Mouse (Mus musculus) limb, embryonic 12.5 days (tissue): Measurements from ENCODE around the gene Gm17402. TPM values are rescaled to one million over a fixed set of nuclear protein-coding genes. Genes with fewer than 3 reads are reported as not detected.

Source experiments
- ATAC-seq: fragments of 200-750 bp; cut with Nextera tagmentation; 2 replicates; pipeline ENCODE4 v1.8.0; 2017; ENCODE audit warnings: low read depth, moderate TSS enrichment; ENCODE audit not compliant: insufficient number of reproducible peaks, insufficient read depth, low FRiP score, low TSS enrichment
- H3K27ac ChIP-seq: fragments of 300-500 bp; sonication (generic); 2 replicates; pipeline ENCODE4 v1.5.1; 2016; ENCODE audit warnings: mild to moderate bottlenecking, moderate library complexity
- H3K27me3 ChIP-seq: fragments of 300-500 bp; sonication (generic); 2 replicates; pipeline ENCODE4 v1.6.1; 2016; ENCODE audit warnings: mild to moderate bottlenecking, moderate library complexity
- H3K36me3 ChIP-seq: fragments of 300-500 bp; sonication (generic); 2 replicates; pipeline ENCODE4 v1.6.1; 2016; ENCODE audit warnings: mild to moderate bottlenecking, moderate library complexity
- H3K4me1 ChIP-seq: fragments of 300-500 bp; sonication (generic); replicated peaks from 2 replicates; pipeline ENCODE4 v1.6.1; 2016
- H3K4me2 ChIP-seq: fragments of 300-500 bp; sonication (generic); 2 replicates; pipeline ENCODE4 v1.6.1; 2016; ENCODE audit warnings: mild to moderate bottlenecking, moderate library complexity
- H3K4me3 ChIP-seq: fragments of 300-500 bp; sonication (generic); replicated peaks from 2 replicates; pipeline ENCODE4 v1.5.1; 2016; ENCODE audit warnings: mild to moderate bottlenecking
- H3K9ac ChIP-seq: fragments of 300-500 bp; sonication (generic); replicated peaks from 2 replicates; pipeline ENCODE4 v1.6.1; 2016; ENCODE audit warnings: mild to moderate bottlenecking, moderate library complexity
- H3K9me3 ChIP-seq: fragments of 300-500 bp; sonication (generic); 2 replicates; pipeline ENCODE4 v1.6.1; 2016; ENCODE audit warnings: mild to moderate bottlenecking, moderate library complexity
- WGBS: fragments of 180-500 bp; shearing (Covaris S2); methylation state at CpG from one replicate; pipeline ENCODE4 v1.1.7; 2016; 5-methylcytosine and 5-hydroxymethylcytosine counted together
- polyA plus RNA-seq: library from polyadenylated mRNA; unstranded; fragments of >200 nt; fragmentation: Nextera tagmentation; extraction: Ambion mirVana; gene quantifications from 2 replicates; pipeline ENCODE4 v1.2.1, GENCODE M21; 2016

The Gm17402 gene
- polyA plus RNA-seq, 1 experiment from 2014 or later, result not detected

DNA sequence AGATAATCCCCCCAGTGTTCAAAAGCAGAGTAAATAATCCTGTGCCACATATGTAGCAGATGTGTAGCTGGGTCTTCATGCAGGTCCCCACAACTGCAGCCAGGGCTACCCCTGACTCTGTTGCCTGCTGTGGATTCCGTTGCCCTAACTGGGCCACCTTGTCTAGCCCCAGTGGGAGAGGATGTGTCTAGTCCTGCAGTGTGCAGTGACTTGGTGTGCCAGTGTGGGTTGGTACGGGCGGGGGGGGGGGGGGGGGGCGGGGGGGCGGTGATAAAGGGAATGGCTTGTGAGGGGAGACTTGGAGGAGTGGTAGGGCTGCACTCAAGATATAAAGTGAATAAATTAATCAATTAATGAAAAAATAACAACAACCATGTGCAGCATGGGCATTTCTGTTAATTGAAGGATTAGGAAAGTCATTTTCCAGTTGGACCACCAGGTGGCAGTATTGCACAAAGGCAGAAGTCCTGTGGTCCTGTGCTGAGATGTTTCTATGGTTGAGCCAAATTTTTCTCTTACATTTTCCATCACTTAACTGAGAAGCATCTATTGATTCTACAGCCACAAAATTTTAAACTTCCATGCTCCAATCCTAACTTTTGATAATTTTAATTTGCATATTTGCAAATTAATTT lies 22.7 kb downstream of the Gm17402 start:
- WGBS, result 36% methylated on average over 3 of the region's 5 CpGs
- peak; percentile 63 for ATAC-seq

DNA sequence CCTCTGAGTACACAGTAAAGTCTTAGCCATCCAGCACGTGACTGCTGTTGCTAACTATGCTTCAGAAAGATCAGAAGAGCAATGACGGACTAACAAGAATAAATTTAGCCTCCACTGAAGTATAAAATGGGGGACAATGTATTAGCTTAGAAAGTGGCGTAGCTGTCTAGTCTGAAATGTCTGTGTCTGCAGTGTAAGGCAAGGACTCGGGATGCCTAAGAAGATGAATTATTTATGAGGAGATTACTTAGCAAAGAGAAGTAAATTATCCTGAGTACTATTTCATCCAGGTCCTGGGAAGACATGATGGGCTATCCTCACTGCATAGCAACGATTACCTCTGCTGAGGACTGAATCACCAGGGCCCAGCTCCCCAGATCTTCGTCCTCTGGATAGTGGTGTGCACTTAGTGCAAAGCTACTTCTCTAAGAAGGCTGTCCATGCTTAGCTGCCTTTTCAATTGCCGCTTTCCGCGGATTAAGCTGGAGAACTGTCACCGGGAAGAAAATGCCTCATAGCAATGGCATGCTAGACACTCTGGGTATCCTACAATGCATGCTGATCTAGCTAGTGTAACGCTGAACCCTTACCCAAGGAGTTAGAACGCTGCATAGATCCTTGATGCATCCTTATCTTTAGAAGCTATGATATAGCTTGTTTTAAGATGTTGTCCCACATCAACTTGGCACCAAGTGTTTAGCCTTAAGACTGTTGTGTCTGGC lies 23.4 kb downstream of the Gm17402 start:
- H3K36me3 ChIP-seq, result no peaks in the 10 kb centered on the region
- WGBS, result 80% methylated on average over 12 of the region's 12 CpGs
- no peaks in the 10 kb centered on the region for H3K27me3 ChIP-seq

More for the DNA sequence above, 22.7 kb downstream of the Gm17402 start:
- H3K4me3 ChIP-seq, result no peak overlapping the region
- H3K9ac ChIP-seq, result no peak overlapping the region
- H3K4me1 ChIP-seq, result no peaks in the 10 kb centered on the region
- no peak overlapping the region for H3K27ac ChIP-seq
- H3K27me3 ChIP-seq, result no peaks in the 10 kb centered on the region
- H3K36me3 ChIP-seq, result no peaks in the 10 kb centered on the region
- no peaks in the 10 kb centered on the region for H3K9me3 ChIP-seq
- no peak overlapping the region for H3K4me2 ChIP-seq

DNA sequence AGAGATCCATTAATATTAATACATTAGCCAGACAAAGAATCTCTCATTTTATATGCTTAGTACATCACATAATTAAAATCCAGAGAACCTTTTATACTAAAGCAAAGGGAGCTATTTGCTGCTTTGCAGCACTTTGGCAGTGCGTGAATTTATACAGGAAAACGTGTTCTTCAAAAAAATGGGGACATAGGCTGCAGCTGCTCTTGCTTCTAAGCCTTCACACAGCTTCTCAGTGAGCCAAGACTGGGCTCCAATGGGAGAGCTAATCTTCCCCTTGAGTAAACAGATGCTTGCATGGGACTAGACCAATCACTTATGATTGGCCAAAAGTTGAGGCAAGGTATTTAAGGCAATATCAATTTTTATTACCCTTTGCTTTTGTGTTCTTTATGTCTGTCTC lies 28.3 kb downstream of the Gm17402 start:
- no peak for ATAC-seq
- no peaks in the 10 kb centered on the region for H3K36me3 ChIP-seq
- no peak overlapping the region for H3K4me2 ChIP-seq
- no peaks in the 10 kb centered on the region for H3K27me3 ChIP-seq
- 53% methylated on average over 2 of the region's 2 CpGs for WGBS
- H3K4me3 ChIP-seq, result no peak overlapping the region
- H3K9me3 ChIP-seq, result no peaks in the 10 kb centered on the region
- no peak overlapping the region for H3K9ac ChIP-seq
- H3K4me1 ChIP-seq, result 0 out of 2 replicates have a peak, but pooled peaks cover 5% of the 10 kb centered on the region
- H3K27ac ChIP-seq, result no peak overlapping the region

More for the DNA sequence above, 23.4 kb downstream of the Gm17402 start:
- Histone ChIP-seq H3K9me3 (no peaks in the 10 kb centered on the region), H3K27ac (no peak overlapping the region), H3K4me3 (no peak overlapping the region), H3K4me1 (no peaks in the 10 kb centered on the region), H3K4me2 (no peak overlapping the region), H3K9ac (no peak overlapping the region)
- no peak for ATAC-seq

DNA sequence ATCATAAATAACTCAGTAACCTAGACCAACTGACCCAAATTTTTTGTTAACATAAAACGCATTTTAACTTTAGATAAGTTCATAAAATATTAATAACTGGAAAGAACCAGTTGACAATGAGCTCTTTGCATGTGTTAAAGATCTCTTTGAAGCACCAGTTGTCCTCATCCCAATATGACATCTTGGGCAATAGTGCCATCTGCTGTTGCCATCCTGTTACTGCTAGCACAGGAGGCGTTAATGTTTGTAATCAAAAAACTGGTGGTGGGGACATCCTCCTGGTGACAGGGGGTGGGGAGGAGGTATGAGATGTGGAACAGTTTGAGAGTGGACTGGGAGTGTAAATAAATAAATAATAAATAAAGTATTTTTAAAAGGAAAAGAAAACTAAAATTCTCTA lies 30.4 kb downstream of the Gm17402 start:
- WGBS, result 7% methylated on average over 2 of the region's 2 CpGs
- no peak for ATAC-seq
- no peak overlapping the region for H3K9ac ChIP-seq

DNA sequence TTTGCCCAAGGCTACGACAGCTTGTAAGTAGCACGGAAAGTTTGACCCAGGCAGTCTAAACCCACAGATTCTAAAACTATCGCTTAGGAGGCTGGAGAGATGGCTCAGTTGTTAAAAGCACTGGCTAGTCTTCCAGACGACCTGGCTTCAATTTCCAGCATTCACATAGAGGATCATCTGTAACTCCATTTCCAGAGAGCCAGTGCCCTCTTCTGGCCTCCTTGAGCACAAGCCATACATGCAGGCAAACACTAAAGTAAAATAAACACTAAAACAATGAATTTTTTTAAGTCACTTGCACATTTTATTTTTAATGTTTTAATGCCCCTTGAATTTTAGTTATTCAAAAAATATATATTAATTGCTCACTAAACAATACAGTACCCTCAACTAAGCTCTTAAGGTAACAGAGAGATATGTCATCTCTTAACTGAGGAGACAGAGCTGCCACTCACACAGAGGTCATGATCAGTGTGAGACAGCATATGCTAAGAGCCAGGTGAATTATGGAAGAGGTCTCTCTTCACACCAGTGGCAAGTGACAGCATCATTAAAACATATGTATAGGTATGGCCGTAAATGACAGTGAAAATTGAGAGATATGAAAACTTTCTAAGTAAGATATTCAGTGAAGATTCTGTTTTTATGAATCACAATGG lies 31.8 kb downstream of the Gm17402 start:
- Histone ChIP-seq H3K9me3 (no peaks in the 10 kb centered on the region), H3K4me2 (no peak overlapping the region), H3K27ac (no peak overlapping the region), H3K36me3 (no peaks in the 10 kb centered on the region), H3K4me3 (no peak overlapping the region), H3K4me1 (0 out of 2 replicates have a peak, but pooled peaks cover 5% of the 10 kb centered on the region), H3K9ac (no peak overlapping the region), H3K27me3 (no peaks in the 10 kb centered on the region)
- no peak for ATAC-seq
- WGBS, result 34% methylated on average over 5 of the region's 5 CpGs

More for the DNA sequence above, 30.4 kb downstream of the Gm17402 start:
- 0 out of 2 replicates have a peak, but pooled peaks cover 5% of the 10 kb centered on the region for H3K4me1 ChIP-seq
- no peak overlapping the region for H3K4me2 ChIP-seq
- H3K36me3 ChIP-seq, result no peaks in the 10 kb centered on the region
- no peak overlapping the region for H3K4me3 ChIP-seq
- no peak overlapping the region for H3K27ac ChIP-seq
- no peaks in the 10 kb centered on the region for H3K9me3 ChIP-seq
- no peaks in the 10 kb centered on the region for H3K27me3 ChIP-seq

DNA sequence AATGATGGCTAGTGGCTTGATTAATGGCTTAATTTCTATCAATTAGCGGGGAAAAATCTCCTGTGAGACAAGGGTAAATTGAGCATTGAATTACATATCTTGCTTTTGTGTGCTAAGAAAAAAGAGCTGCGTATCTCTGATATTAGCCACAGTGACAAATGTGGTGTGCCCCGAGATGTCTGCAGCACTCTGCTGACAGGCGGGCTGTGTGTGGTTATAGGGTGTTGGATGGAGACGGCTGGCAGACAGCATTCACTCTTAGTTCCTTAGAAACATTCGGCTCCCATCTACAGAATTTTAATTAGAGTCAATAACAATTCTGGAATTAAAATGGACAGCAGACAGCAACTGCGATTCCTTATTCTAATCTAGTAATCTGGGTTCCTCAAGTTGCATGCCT lies 34.0 kb downstream of the Gm17402 start:
- 49% methylated on average over 7 of the region's 7 CpGs for WGBS
- H3K36me3 ChIP-seq, result no peaks in the 10 kb centered on the region

DNA sequence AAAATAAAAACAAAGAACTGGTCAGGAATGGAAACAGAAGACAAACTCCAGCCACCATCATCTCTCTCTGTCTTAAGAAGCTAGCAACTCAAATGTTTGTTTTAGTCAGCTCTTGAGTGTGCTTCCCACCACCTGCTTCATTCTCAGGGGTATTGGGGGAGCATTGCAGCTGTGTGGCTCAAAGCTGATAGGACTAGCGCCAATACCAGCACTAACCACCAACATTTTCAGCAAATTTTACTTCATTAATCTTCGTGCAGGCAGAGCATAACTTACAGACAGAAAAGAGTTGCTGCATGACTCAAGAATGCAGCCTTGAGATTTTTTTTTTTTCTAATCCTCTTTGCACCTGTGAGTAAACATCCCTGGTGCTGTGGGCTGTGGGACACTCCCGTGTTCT lies 35.4 kb downstream of the Gm17402 start:
- 62% methylated on average over 3 of the region's 3 CpGs for WGBS
- Histone ChIP-seq H3K27me3 (no peaks in the 10 kb centered on the region), H3K4me2 (no peak overlapping the region), H3K27ac (no peak overlapping the region), H3K9me3 (no peaks in the 10 kb centered on the region), H3K9ac (no peak overlapping the region), H3K4me3 (no peak overlapping the region), H3K4me1 (0 out of 2 replicates have a peak, but pooled peaks cover 5% of the 10 kb centered on the region), H3K36me3 (no peaks in the 10 kb centered on the region)
- ATAC-seq, result no peak

More for the DNA sequence above, 34.0 kb downstream of the Gm17402 start:
- Histone ChIP-seq H3K9ac (no peak overlapping the region), H3K9me3 (no peaks in the 10 kb centered on the region), H3K27ac (no peak overlapping the region), H3K27me3 (no peaks in the 10 kb centered on the region), H3K4me3 (no peak overlapping the region), H3K4me2 (no peak overlapping the region), H3K4me1 (0 out of 2 replicates have a peak, but pooled peaks cover 5% of the 10 kb centered on the region)
- ATAC-seq, result no peak

DNA sequence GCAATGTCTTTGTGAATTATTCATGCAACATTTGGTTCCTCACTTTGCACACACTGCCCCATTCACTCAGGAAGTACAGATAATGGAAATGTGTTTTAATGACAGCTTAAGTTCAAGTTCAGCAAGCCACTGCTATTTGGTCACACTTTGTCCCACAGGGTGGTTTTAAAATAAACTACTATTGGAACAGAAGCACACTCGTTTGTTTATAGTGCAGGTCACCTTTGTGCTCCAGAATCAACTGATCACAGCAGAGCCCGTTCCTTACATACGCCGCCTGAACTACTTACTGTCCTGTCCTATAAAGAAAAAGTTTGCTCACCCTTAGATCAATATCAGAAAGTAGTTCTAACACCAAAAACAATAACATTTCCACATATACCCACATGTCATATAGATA lies 52.5 kb downstream of the Gm17402 start:
- ATAC-seq, result no peak
- Histone ChIP-seq H3K4me2 (no peak overlapping the region), H3K36me3 (no peaks in the 10 kb centered on the region), H3K27ac (no peak overlapping the region), H3K9ac (no peak overlapping the region), H3K4me3 (no peak overlapping the region), H3K4me1 (no peaks in the 10 kb centered on the region), H3K9me3 (no peaks in the 10 kb centered on the region), H3K27me3 (no peaks in the 10 kb centered on the region)
- WGBS, result 81% methylated on average over 4 of the region's 4 CpGs

Other genes with a start within 250 kb of the Gm17402 start
- 19.6 and 21.8 TPM in 2 replicates for gene Mlf1, start 1.1 kb downstream of the Gm17402 start, polyA plus RNA-seq
- gene Gfm1, start 54.9 kb upstream of the Gm17402 start, polyA plus RNA-seq, result 46.1 and 49.3 TPM in 2 replicates
- 95.8 and 102 TPM in 2 replicates for gene Lxn, start 88.8 kb upstream of the Gm17402 start, polyA plus RNA-seq
- 9.2 and 14.4 TPM in 2 replicates for gene Rarres1, start 140.4 kb upstream of the Gm17402 start, polyA plus RNA-seq
- 51.5 and 52.9 TPM in 2 replicates for gene Mfsd1, start 207.6 kb upstream of the Gm17402 start, polyA plus RNA-seq